Mouse (Mus musculus) ES-Bruce4 (cell line): Measurements from ENCODE around the gene Lrmda.

Source experiments
- CTCF ChIP-seq: IDR thresholded peaks from one replicate; pipeline ENCODE4 v1.8.1; 2011; ENCODE audit warnings: low read depth, low read length
- POLR2A ChIP-seq: IDR thresholded peaks from one replicate; pipeline ENCODE4 v1.8.1; 2011; ENCODE audit warnings: low read length; ENCODE audit not compliant: insufficient read depth

DNA sequence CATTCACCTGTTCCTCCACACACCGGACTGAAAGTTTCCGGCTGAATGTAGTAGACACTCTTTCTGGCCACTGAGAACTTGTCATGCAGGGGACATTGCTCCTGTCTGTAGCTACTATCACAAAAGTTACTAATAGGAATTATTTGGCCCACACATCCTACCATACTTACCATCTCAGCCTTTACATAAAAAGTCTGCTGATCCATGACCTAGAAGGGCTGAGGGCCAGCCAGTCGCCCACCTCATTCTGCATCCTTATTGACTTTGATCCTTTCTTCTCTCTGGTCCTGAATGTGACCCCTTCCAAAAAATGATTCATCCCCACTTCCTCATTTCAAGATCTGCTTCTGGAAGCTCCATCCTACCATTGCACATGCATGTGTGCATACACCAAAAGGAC, 534.2 kb downstream of the Lrmda start:
- no peak for TF ChIP-seq CTCF
- no peak for TF ChIP-seq POLR2A
